Mouse (Mus musculus) left cerebral cortex, adult 8-10 months (tissue): ENCODE measurements around the gene Ifit1bl1. TPM values are rescaled to one million over a fixed set of nuclear protein-coding genes. Genes with fewer than 3 reads are reported as not detected.

Experiments used
- DNase-seq, 2 experiments: peaks; one replicate each; pipeline ENCODE4 v3.0.0; 2022; ENCODE audit warnings: low spot score in 2 of 2
- total RNA-seq, 4 experiments: library from RNA; stranded (reverse); gene quantifications; 2 replicates each; pipeline ENCODE4 v1.2.4; 2022

The Ifit1bl1 gene
- total RNA-seq, 4 experiments from 2014 or later: 1.7 to 2.4 (median 2.1) TPM

GRCm38 (mm10) chr19:34546211-34546610, 55.5 kb downstream of the Ifit1bl1 start:
- no peak for DNase-seq

Other genes with a start within 250 kb of the Ifit1bl1 start
- 1 to 10 TPM in 2 of 4 experiments, under 1 TPM in 1, not detected in 1; 0.35 to 1.6 (median 1.2) TPM for gene Ch25h, start 126.8 kb downstream of the Ifit1bl1 start, total RNA-seq
- gene Lipa, start 74.5 kb downstream of the Ifit1bl1 start, total RNA-seq: 10 to 100 TPM; 15.7 to 21.3 (median 17.4) TPM
- gene Ifit2, start 51.3 kb downstream of the Ifit1bl1 start, total RNA-seq: 1 to 10 TPM; 7.1 to 9.4 (median 7.2) TPM
- 10 to 100 TPM in 2 of 4 experiments, 1 to 10 TPM in 2; 6.7 to 15.3 (median 10.6) TPM for gene Ifit3, start 18.4 kb downstream of the Ifit1bl1 start, total RNA-seq
- gene Ifit3b, start 6.0 kb upstream of the Ifit1bl1 start, total RNA-seq: 1 to 10 TPM; 3.5 to 6.3 (median 4.4) TPM
- gene Ifit1bl2, start 38.8 kb upstream of the Ifit1bl1 start, total RNA-seq: under 1 TPM; 0.38 to 0.66 (median 0.49) TPM
- gene Ifit1, start 38.9 kb upstream of the Ifit1bl1 start, total RNA-seq: 1 to 10 TPM; 1.3 to 3.0 (median 2.1) TPM
- 1 to 10 TPM; 3.4 to 6.5 (median 3.6) TPM for gene Slc16a12, start 145.3 kb upstream of the Ifit1bl1 start, total RNA-seq